In genomic region chr5:130171423-130171954, GRCm38 (mm10) we compare ENCODE assay signal across 8 mouse cellular contexts. TPM values are rescaled to one million over a fixed set of nuclear protein-coding genes. Genes with fewer than 3 reads are reported as not detected.
A peak's percentile ranks its signal among the peaks of the same experiment; 100 is the strongest.
DNase-seq lines count a peak whose midpoint lies in the region; TF ChIP-seq lines count a peak whose summit lies in the region.

Gene Rabgef1, plus strand, starts transcription at chr5:130171798.

- H3K79me2 ChIP-seq in macrophage (ENCODE audit: inconsistent target): peaks cover 43% of the 10 kb centered on the region

- intact Hi-C loops in left cerebral cortex, adult 2 months (cut with DNase I): no loop called here

- no peaks in the 10 kb centered on the region for H3K36me3 ChIP-seq in macrophage (ENCODE audit: inconsistent target)

- peak within 1 kb of the TSS; percentile 97 for H3K4me3 ChIP-seq in left cerebral cortex, adult 2 months
- peak within 1 kb of the TSS; percentile 65 for H3K4me3 ChIP-seq in macrophage (ENCODE audit: inconsistent target)

- H3K27ac ChIP-seq in left cerebral cortex, adult 2 months: peak within 1 kb of the TSS; percentile 97
- H3K27ac ChIP-seq in macrophage: peak within 1 kb of the TSS; percentile 84

- TF ChIP-seq CTCF in left cerebral cortex, adult 2 months (IDR thresholded peaks at IDR 0.05): no peak

- WGBS in macrophage (ENCODE audit: missing documents): under 1% methylated on average over 38 of the region's 62 CpGs

- DNase-seq in adrenal gland, adult (ENCODE audit: inconsistent age in 2 of 2, low spot score in 1 of 2): peak; percentile 97 to 99
- peak; percentile 88 for DNase-seq in embryo, embryonic 10 days (ENCODE audit: low spot score)
- peak; percentile 97 for DNase-seq in gastrocnemius, postnatal 10 days
- DNase-seq in hindlimb bud, embryonic 11.5 days (ENCODE audit: extremely low spot score, low read depth, low spot score): peak; percentile 66
- DNase-seq in left cerebral cortex, adult 2 months (ENCODE audit: extremely low spot score in 1 of 2, low spot score in 2 of 2): peak; percentile 92 to 96
- DNase-seq in retina, postnatal 7 days (ENCODE audit: low read depth, low spot score): peak; percentile 83
- DNase-seq in urinary bladder, adult 18-20 months (ENCODE audit: low spot score in 2 of 2): peak; percentile 90 to 93

RNA-seq across cellular contexts. Expression of gene Rabgef1, which starts in this region (rescaled TPM):
- 10 to 100 TPM; 33.3 to 39.3 TPM for total RNA-seq in gastrocnemius, postnatal 10 days (2021)
- 10 to 100 TPM; 59.2 to 66.9 TPM for total RNA-seq in left cerebral cortex, adult 2 months (2021)
- 100 to 1,000 TPM in 18 of 26 experiments, 10 to 100 TPM in 8; 50.9 to 597 (median 223) TPM for total RNA-seq in macrophage (2018; cell fraction: chromatin; rRNA removed)
- 100 to 1,000 TPM in 4 of 26 experiments, 10 to 100 TPM in 22; 24.4 to 186 (median 39.5) TPM for total RNA-seq in macrophage (2018; cell fraction: cytosol; rRNA removed)
- 100 to 1,000 TPM in 15 of 26 experiments, 10 to 100 TPM in 11; 40.9 to 381 (median 133) TPM for total RNA-seq in macrophage (2018; cell fraction: nucleus; rRNA removed)
- polyA plus RNA-seq in macrophage (2018): 25.9 to 31.2 TPM (median 30.9 TPM) in 3 replicates

Comparison
In these comparisons a context has a peak if more than half of its experiments do, and no peak if none do; other contexts are left out.
1. Peak in every context shown above with its lines: DNase-seq, H3K4me3 ChIP-seq and H3K27ac ChIP-seq.